Mouse (Mus musculus) v-Abl transformed pro-B cells (cell line): Measurements from ENCODE around the gene Zar1.
"Not testable (repeated sequence)": the region's sequence is repeated elsewhere in the genome, so short reads cannot be mapped to it uniquely, and the experiment has no call there.

Experiments used
- in situ Hi-C, 2 experiments: fragments of 400-800 bp; cut with MboI; formaldehyde crosslinking; loops; one replicate each; pipeline ENCODE4 v1.15.1; 2025; ENCODE audit not compliant: unreplicated experiment in 2 of 2

Gene Zar1

DNA sequence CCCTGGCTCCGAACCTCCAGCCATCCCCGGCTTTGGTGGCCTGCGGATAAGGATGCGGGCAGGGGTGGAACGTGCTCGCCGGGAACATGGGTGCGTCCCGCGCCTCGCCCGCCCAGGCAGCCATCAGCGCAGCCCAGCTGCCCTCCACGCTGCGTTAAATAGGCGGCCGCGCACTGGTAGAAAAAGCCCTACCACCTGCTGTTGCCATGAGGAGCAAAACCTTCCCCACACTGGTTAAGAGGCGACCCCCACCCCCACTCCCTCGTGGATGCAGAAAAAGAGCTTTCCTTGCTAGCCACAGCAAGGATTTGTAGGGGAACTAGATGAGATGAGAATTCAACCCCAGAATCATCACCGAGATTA, at the start of gene Zar1:
Gene Zar1 (minus strand): TSS at position 285 of the 363 bp plus-strand sequence.
- in situ Hi-C loops, result not testable (repeated sequence)

GRCm38 (mm10) chr5:72630026-72630425, 49.0 kb upstream of the Zar1 start:
- in situ Hi-C loops, result no loop called here

GRCm38 (mm10) chr5:72621022-72621421, 40.0 kb upstream of the Zar1 start:
- in situ Hi-C loops, result loop anchor here in 1 of 2 experiments (25.0 kb wide), 1 partner anchor 259 kb away; no protein-coding TSS in a partner anchor

DNA sequence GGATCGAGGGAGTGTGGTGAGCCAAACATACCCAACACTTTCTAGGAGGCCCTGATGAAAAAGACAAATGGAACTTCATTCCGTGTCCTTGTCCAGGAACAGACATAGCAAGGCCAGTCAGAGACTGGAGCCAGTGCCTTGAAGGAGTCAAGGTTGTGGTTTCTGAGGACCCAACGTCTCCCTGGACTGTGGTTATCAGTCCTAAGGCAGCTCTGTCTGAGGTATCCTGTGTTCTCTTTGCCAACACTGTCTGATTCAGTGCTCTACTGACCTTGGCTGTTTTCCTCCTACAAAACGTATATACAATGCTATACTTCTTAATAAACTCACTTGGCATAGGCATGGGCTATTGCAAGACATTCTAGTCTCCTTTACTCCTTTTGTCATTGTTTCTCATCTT, 36.4 kb upstream of the Zar1 start:
- in situ Hi-C loops, result loop anchor here in 1 of 2 experiments (25.0 kb wide), 1 partner anchor 255 kb away; no protein-coding TSS in a partner anchor

DNA sequence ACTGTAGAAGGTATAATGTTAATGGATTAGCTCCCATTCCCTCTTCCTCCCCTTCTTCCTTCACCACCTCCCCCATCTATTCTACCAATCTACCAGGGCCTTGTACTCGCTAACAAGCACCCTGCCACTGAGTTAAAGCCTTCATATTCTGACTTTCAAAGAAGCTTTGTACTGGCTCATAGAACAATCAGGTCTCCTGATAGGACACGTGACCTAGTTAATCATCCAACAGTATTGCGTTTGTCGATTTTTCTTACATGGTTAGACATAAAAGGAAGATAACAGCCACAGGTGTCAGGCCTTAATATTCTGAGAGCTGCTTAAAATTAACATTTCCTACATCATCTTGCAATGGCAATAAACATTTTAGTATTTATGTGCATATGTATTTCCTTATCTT, 22.1 kb upstream of the Zar1 start:
- in situ Hi-C loops, result loop anchor here (10.0 to 25.0 kb wide), 3 partner anchors 241 to 1098 kb away; no protein-coding TSS in a partner anchor

GRCm38 (mm10) chr5:72601006-72601405, 20.0 kb upstream of the Zar1 start:
- in situ Hi-C loops, result loop anchor here (10.0 to 25.0 kb wide), 3 partner anchors 239 to 1096 kb away; no protein-coding TSS in a partner anchor

DNA sequence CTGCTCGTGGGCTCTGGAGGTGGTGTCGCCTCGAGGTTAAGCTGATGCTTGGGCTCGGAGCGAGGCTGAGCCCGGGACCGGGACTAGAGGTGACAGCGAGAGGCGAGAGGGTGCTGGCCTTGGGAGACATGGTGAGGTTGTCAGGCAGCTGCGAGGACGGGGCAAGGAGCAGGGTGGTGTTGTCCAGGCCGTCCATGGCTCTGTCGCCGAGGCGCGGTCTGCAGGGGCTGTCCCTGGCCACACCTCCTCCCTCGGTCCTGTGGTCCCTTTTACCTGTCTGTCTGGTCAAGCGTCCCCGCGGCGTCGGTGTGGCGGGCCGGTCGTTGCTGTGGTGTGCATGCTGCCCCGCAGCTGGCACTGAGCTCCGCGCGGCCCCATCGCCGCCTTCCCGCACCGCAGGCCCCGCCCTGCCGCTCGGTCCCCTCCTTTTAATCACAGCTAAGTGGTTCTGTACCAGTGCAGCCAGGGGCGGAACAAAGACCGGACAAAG, 6.2 kb upstream of the Zar1 start, which contains the start of gene Gm5868:
Gene Gm5868 (minus strand): TSS at position 360 of the 490 bp plus-strand sequence.
- in situ Hi-C loops, result no loop called here

DNA sequence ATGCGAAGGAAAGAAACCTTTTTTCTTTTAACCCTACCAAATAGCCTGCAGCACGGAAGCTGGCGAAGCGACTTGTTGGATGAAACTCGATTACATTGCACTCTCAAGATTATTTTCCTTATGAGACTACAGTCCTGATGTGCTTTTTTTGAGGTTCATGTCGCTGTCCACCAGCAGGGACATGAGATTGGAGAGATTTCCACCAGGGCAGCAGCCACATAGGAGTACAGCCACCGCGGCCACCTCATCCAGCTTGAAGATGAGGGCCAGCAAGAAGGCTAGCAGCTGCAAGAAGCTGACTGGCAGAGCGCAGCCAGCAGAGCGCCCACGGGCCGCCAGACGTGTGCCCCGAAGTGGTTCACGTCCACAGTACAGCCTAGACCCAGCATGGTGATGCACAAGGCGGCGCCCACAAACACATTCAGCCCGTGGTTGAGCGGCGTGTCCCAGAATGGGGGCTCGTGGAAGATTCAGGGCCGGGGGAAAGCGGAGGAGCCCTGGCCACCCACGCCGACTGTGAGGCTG, 5.7 kb upstream of the Zar1 start:
- in situ Hi-C loops, result not testable (repeated sequence)

DNA sequence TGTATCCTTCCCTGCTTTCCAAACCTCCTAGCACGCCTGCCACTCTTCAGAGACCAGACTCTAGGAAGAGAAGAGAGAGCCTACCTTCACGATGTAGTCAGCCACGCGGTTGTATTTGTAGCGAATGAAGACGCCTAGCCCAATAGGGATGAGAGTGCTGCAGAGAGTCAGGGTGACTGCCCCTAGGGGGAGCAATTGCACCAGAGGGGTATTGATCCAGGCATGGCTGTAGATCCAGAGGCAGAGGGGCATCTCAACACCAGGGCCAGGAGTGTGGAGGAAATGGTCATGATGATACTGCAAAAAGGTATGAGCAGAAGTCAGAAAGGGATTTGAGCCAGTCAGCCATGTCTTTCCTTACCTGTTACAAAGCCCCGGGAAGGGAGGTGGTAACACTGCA, 5.1 kb upstream of the Zar1 start:
- in situ Hi-C loops, result not testable (repeated sequence)

GRCm38 (mm10) chr5:72580088-72580969, 725 bp downstream of the Zar1 start:
- in situ Hi-C loops, result not testable (repeated sequence)

DNA sequence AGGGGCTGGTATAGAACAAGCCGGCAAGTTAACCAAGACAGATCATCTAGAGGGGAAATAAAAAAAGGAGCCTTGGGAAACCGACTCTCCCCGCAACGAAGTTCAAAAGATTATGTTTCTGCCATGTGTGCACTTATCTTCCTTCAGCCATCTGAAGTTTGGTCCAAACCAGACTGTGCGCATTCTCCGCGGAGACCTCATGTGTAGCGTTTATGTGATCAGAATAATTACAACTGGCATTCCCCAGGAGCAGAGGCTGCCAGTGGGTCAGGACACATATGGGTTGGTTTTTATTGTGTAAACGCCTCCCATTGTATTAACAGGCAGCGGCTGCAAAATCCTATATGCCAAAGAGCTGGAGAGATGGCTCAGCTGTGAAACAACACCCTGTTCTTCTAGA, 1.5 kb downstream of the Zar1 start:
- in situ Hi-C loops, result not testable (repeated sequence)

GRCm38 (mm10) chr5:72565621-72566020, 15.4 kb downstream of the Zar1 start:
- in situ Hi-C loops, result loop anchor here (10.0 to 25.0 kb wide), 3 partner anchors 329 to 403 kb away; partner anchors contain the start of gene Commd8 (in 1 of the 2)

DNA sequence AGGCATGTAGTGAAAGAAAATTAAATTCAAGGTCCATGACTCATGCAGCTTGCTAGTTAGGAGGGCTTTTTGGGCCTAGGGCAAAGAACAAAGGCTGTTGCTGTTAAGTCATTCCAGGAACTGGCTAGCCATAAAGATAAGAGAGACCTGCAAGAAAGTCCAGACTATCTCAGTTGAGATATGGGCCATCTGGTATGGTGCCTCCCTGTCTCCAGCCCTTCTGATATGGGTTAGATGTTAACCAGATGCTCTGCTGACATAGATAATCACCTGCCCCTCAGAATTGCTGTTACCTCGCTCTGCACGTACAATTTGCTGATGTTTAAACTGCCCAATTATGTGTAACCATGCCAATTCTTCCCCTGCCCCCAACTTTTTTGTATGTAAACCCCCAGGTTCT, 17.9 kb downstream of the Zar1 start:
- in situ Hi-C loops, result loop anchor here (10.0 to 25.0 kb wide), 3 partner anchors 332 to 401 kb away; partner anchors contain the start of gene Commd8 (in 1 of the 2)

DNA sequence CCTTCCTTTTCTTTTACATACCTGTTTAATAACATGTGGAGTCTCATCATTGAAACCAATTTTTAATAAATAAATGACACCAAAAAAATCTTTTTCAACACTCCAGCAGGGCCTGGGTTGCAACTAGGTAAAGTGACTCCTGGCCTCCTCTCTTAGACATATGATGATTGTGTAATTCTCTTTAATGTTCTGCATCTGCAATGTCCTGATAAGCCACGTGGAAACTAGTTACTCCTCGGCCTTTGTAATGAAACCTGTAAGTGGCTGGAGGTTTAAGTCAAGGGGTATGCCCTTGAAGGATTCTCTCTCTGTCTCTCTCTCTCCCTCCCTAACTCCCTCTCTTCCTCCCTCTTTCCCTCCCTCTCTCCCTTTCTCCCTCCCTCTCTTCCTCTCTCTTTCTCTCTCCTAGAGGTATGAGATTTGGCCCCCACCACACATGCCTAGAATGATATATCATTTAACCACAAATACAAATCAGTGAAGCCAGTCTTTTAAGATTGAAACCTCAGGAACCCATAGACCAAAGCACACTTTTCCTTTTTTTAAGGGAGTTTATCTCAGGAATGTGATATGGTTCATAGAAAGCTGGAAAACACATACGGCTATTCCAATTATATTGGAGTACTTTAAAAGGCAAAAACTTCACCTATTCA, 20.0 kb downstream of the Zar1 start:
- in situ Hi-C loops, result loop anchor here (10.0 to 25.0 kb wide), 3 partner anchors 334 to 399 kb away; partner anchors contain the start of gene Commd8 (in 1 of the 2)

DNA sequence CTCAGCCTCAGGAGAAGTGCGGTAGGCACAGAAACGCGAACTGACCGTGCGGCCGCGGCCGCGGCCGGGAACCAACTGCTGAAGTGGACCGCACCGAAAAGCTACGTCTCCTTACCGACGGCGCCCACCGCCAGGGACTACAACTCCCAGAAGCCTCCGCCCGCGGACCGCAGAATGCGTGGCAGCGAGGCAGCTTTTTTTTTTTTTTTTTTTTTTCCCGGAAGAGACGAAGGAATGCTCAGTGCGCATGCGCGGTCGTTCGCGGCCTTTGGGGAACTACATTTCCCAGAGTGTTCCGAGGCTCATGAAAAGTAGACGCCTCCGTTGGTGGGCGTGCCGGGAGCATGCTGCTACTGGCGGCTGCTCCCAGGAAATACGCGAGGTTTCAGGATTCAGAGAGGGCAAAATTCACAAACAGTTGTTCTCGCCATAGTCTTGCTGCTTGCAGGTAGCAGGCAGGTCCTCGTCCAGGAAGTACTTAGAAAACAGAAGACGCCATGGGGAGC, 21.5 kb downstream of the Zar1 start, which contains the start of gene Nfxl1:
Gene Nfxl1 (minus strand): TSS at position 141 of the 506 bp plus-strand sequence.
- in situ Hi-C loops, result loop anchor here (10.0 to 25.0 kb wide), 3 partner anchors 335 to 397 kb away; partner anchors contain the start of gene Commd8 (in 1 of the 2)

DNA sequence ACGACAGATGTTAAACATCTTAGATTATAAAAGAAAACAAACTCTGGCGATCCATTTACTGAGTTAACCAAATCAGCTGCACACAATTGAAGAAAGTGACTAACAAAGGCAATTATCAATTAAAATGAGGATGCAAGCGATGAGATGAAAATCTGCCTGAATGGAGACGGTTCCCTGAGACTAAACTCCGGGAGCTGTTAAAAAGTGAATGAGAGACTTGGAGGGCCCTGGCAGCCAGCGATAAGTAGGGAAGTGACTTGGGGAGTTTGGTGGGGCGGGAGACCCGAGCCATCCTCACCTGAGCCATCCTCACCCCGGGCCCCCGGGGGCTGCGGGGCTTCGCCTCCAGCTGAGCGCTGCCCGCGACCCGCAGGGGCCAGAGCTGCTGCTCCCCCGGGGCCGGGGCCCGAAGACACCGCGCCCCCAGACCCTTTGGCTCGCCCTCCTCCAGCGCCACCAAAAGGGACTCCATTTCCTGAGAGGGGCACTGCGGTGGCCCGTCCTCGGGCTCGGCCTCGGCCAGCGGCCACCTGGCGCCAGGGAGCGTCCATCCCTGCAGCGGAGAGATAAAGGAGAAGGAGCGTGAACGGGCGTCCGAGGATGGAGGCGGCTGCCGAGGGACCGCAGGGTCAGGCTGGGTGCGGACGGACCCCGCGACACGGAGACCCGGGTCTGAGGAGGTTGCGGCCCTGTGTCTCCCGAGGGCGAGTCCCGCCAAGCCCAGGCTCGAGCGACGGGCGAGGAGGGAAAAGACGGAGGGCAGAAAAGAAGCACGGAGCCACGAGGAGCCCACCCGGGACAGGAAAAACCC, 22.1 kb downstream of the Zar1 start:
- in situ Hi-C loops, result loop anchor here (25.0 kb wide), 2 partner anchors 372 to 397 kb away; partner anchors contain the start of gene Commd8 (in 1 of the 2)

DNA sequence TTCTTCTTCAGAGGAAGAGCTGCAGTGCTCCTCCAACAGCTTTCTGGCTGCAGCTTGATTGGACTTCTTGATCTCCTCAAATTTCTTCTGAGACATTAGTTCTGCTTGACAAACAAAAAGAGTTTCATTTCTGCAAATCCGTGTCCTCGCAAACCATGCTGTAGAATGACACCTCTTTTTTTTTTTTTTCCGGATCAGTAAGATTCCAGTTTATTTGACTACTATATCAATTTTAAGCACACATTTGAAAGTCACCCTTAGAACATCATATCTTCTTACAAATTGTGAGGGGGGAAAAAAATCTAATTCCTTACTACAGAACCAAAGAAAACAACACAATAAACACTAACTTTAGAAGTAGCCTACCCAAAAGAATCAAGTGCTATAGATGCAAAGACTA, 24.8 kb downstream of the Zar1 start:
- in situ Hi-C loops, result loop anchor here (25.0 kb wide), 2 partner anchors 369 to 394 kb away; partner anchors contain the start of gene Commd8 (in 1 of the 2)

GRCm38 (mm10) chr5:72551209-72551608, 29.8 kb downstream of the Zar1 start:
- in situ Hi-C loops, result loop anchor here (25.0 kb wide), 2 partner anchors 364 to 389 kb away; partner anchors contain the start of gene Commd8 (in 1 of the 2)

DNA sequence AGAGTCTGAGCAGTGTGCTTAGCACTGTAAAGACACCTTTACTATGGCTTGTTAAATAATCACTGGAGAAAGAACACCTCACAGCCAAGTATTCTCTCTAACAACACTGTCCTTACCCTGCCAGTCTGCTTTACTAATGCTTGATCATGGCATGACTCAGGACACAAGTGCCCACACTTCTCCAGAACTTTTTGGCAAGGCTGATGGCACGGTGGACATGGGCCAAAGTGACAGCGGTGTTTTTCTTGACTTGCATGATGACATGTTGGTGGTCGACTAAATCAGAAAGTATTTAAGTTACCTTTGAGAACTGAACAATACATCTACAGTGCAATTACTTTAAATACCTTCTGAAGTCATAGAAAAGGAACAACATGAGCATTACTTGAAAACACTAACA, 52.2 kb downstream of the Zar1 start:
- in situ Hi-C loops, result no loop called here
